Mouse (Mus musculus) naive thymus-derived CD4-positive, alpha-beta T cell, adult 2 months (primary cell): Measurements from ENCODE around the gene Fbxo27.

ENCODE experiments used
- DNase-seq: peaks from one replicate; pipeline ENCODE4 v3.0.0-alpha.2; 2011; ENCODE audit warnings: low read depth

Fbxo27 gene

DNA sequence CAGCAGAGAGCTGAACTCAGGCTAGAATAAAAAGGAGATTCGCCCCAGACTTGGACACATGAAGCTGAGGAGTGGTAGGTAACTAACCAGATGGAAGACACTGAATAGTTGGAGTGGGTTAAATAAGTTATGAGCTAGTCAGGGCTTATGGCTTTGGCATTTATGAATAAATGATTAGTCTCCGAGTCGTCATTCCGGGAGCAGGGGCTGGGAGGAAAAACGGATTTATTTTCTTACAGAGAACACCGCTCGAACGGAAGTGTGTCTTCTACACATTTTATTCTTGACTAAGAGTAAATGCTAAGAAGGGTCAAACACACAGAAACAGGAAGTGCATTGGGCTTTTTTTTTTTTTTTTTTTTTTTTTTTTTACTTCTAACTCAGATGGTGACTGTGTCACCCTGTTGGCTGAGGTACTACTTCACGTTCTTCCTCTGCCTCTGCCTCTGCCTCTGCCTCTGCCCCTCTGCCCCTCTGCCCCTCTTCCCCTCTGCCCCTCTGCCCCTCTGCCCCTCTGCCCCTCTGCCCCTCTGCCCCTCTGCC lies 10.0 kb downstream of the Fbxo27 start:
- peak; percentile 64 for DNase-seq

DNA sequence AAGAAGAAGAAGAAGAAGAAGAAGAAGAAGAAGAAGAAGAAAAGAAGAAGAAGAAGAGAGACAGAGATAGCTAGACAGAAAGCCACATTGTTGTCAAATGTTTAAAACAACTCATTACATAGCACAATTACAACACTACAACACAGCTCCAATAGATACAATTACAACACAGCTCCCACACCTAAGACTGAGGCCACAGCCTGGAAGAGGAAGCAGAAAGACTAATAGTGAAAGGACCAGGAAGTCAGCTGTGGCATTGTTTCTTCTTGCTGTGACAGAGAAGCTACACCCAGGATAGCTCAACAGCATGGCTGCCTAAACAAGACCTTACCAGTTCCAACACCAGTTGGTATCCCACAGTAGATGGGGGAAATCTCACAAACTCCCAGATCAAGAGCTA lies 16.8 kb downstream of the Fbxo27 start:
- no peak for DNase-seq

- peak; percentile 38 for DNase-seq
Measured at GRCm38 (mm10) chr7:28710962-28711361, 18.3 kb downstream of the Fbxo27 start.

DNA sequence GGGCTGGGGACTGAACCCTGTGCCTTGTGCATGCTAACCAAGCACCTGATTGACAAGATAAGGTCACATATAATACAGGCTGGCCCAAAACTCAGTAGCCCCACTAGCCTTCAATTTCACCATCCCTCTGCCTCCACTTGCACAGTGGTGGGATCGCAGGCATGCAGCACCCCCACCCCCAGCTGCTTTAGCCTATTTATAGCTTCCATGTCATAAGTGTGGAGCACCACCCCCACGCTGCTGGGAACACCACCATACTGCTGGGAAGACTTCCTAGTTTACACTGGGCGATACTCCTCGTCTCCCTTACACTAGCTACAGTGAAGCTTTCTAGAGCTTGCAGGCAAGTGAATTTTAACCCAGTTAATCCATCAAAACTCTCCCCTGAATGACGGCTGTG lies 22.0 kb downstream of the Fbxo27 start:
- DNase-seq: no peak

DNA sequence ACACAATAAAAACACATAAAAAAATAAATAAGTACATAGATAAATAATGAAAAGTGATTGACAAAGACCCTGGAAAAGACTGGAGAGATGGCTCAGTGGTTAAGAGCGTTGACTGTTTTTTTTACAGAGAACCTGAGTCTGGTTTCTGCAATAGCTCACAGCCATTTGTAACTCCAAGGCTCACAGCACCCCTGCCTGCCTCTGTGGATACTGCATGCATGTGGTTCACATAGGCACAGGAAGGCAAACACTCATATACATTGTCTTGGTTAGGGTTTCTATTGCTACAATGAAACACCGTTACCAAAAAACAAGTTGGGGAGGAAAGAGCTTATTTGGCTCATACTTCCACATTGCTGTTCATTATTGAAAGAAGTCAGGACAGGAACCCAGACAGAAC lies 22.9 kb downstream of the Fbxo27 start:
- peak; percentile 41 for DNase-seq

DNA sequence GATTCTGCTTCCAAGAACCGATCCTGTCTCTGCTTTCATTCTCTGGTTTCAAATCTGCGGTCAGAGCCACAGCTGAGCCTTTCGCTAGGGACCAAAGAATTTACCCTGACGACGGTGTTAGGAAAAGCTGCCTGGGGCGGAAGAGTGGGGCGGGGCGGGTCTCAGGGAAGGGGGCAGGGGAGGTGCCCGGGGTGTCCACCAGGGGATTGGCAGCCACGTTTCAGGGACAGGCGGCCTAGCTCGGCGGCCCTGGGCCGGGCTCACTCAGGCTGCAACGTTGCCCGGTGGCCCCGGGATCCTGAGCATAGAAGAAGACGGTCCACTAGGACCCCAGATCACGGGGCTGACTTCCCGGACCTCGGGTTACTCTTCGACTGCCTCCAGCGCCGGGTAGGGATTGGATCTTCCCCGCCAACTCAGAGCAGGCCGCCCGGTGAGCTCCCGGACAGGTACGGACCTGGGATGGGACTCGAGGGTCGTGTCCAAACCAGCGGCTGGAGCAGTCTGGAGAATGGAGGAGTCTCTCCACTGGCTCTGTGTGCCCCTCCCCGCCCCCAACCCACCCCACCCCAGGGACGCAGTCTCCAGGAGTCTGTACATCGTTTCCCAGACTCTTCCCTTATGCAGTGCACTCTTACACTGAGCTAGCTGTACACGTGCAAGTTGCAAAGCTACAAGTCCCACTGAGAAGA lies 24.1 kb downstream of the Fbxo27 start, which contains the start of gene Fbxo17:
Gene Fbxo17, plus strand, starts transcription at position 215 of the 692 bp plus-strand sequence.
- DNase-seq: peak; percentile 75

DNA sequence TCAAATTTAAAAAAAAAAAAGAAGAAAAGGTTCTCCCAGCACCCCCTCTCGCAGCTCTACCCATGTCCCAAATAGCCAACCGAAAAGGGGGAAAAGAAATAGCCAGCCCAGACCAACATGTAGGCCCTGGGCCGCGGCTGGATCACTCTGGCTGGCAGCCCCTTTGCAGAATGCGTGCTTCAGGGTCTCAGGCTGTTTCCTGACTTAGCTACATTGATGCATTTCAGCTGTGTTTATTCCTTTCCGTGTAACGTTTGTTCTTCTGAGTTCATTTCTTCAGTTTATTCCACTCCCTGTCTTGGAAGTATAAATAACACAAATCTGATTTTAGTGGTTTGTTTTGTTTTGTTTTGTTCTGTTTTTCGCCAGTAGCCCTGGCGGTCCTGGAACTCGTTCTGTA lies 25.1 kb downstream of the Fbxo27 start:
- no peak for DNase-seq

GRCm38 (mm10) chr7:28719159-28719558 lies 26.5 kb downstream of the Fbxo27 start:
- no peak for DNase-seq

DNA sequence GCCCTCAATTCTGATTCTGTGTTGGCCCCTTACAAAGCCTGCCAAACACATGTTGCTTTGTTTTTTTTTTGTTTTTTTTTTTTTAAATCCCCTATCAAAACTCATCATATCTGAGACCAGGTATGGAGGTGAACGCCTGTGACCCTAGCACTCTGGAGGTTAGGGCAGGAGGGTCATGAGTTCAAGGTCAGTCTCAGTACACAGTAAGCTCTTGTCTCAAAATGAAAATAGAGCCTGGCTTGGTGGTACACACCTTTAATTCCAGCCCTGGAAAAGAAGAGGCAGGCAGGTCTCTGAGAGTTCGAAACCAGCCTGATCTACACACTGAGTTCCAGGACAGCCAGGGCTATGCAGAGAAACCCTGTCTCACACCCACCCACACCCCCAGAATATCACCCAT lies 27.0 kb downstream of the Fbxo27 start:
- no peak for DNase-seq

DNA sequence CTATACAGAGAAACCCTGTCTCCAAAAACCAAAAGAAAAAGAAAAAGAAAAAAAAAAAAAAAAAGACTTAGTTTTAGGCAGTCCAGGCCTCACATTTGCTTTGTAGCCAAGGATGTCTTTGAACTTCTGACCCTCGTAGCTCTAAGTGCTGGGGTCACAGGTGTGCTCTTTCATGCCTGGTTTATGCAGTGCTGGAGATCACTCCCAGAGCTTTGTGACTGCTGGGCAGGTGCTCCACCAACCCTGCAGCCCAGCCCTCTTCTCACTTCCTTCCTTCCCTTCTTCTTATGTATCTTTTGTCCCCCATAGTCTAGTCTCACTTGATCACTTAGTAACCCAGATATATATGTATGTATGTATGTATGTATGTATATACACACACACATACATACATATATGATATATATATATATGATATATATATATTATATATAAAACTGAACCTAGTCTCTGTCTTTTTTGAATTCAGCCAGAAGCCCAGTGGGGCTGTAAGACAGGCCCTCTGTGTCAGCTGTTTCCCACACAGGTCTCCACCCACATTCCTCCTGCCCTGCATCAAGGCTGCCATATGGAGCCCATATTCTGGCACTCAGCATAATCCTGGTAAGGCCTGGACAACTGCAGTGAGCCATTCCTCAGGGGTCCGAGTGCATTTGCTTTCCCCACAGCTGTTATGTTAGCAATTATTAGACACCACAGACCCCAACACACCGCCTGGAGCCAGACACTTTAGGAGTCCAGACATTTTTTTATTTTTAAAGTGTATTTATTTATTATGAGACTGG lies 28.3 kb downstream of the Fbxo27 start:
- DNase-seq: no peak

- DNase-seq: no peak
Measured at GRCm38 (mm10) chr7:28722079-28722478, 29.4 kb downstream of the Fbxo27 start.

DNA sequence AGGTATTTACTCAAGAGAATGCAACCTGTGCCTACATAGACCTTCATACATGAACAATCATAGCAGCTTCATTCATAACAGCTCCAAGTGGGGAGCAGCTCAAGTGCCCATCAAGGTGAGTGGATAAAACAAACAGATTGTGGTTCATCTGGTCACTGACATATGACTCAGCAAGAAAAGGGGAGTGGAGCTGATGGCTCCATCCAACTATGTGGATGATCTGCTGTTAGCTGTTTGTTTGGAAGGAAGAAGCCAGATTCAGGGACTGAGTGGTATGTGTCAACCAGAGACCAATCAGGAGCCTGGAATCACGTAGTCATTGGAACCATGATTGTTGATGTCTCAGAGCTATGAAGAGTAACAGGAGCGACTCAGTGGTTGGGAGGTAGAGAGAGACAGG lies 32.0 kb downstream of the Fbxo27 start:
- DNase-seq: no peak

GRCm38 (mm10) chr7:28726600-28726999 lies 34.0 kb downstream of the Fbxo27 start:
- peak; percentile 88 for DNase-seq

DNA sequence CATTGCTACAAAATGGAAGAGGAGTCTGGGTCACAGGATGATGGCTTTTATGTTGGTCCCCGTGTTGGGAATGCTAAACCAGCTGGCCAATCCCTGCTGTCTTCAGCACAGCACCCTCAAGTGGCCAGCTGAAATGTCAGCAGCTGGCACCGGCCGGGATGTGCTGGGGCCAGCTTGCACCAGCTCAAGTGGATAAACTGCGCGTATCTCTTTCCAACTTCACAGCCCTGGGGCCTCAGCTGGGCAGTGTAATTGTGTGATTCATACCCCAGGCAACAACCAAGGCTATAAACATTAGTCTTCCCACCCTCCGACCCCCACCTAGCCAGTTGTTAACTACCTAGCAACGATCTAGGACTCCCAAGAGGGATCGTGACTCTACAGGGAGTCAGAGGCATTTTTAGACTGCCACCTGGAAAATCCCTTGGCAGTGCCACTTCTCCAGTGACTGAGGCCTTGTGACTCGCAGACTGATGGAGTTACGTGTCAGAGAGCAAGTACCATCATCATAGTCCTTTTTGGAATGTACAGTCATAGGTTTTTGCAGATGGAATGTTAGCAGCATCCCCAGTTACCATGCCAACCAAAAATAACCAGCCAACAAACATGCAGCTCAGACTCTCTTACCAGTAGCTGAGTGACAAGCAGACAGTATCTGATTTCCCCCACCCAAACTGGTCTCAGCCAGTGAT lies 35.1 kb downstream of the Fbxo27 start:
- DNase-seq: no peak

DNA sequence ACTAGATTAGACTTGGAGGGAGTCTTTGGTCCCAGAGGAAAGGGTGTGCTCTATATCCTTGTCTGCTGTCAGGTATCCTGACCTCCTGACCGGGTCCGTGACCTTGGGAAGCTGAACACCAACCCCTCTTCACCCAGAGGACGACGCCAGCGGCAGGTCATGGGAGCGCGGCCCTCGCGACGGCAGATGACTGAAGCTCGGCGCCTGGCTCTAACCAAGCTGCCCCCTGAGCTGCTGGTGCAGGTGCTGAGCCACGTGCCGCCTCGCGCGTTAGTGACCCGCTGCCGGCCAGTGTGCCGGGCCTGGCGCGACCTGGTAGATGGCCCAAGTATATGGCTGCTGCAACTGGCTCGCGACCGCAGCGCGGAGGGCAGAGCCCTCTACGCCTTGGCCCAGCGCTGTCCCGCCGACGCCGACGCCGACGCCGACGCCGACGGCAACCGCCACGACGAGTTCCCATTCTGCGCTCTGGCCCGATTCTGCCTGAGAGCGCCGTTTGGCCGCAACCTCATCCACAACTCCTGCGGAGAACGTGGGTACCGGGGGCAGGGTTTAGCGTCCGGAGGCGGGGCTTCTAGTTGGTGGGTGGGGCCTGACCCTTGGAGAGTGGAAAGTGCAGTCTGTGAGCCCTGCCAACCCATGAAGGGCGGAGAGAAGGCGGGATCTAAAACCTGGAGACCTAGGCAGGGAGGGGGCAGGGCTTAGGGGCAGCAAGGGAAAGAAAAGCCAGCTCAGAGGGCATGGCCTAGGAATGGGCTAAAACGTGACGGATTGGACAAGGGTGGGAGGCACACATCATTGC lies 39.9 kb downstream of the Fbxo27 start:
- peak; percentile 82 for DNase-seq

- no peak for DNase-seq
Measured at GRCm38 (mm10) chr7:28733211-28733610, 40.6 kb downstream of the Fbxo27 start.

- no peak for DNase-seq
Measured at GRCm38 (mm10) chr7:28735701-28736100, 43.1 kb downstream of the Fbxo27 start.

DNA sequence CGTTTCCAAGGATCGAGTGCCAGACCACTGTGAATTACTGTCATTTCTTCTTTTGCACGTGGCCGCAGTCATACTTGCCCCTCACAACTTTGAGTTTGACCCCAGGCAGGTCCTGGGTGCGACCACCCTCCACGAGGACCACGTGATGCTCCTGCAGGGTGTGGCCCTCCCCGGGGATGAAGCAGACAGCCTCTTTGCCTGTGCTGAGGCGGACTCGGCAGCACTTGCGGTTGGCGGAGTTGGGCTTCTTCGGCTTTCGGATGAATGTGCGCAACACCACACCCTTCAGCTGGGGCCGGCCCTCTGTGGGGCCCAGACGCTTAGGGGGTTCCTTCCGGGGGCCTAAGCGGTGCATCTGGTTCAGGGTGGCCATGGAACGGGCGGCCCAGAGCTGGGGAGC lies 47.2 kb downstream of the Fbxo27 start:
- no peak for DNase-seq

GRCm38 (mm10) chr7:28740949-28741348 lies 48.3 kb downstream of the Fbxo27 start:
- peak; percentile 46 for DNase-seq

DNA sequence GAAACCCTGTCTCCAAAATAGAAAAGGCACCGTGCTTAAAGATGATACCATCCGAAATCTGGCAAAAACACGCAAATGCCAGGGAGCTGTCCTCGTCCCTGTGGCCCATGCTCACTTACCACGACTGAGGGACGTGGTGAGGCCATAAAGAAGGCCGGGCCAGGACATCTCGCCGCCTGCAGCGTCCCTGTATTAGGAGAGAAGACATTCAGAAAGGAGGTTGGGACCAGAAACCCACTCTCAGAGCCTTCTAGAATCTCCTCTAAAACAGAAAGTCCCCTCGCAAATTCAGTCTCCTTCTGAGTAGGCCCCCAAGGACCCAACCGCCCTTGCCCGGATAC lies 48.7 kb downstream of the Fbxo27 start:
- DNase-seq: no peak

GRCm38 (mm10) chr7:28741709-28742438 lies 49.2 kb downstream of the Fbxo27 start, which contains the start of the genes Mrps12 and Sars2:
Mrps12 (minus strand) TSS chr7:28741820.
Sars2 (plus strand) TSS chr7:28741992.
- DNase-seq: peak; percentile 98
